Mouse (Mus musculus) midbrain, embryonic 16.5 days (tissue): ENCODE measurements around the gene AC124108.1. TPM values are rescaled to one million over a fixed set of nuclear protein-coding genes. Genes with fewer than 3 reads are reported as not detected.
A peak's percentile ranks its signal among the peaks of the same experiment; 100 is the strongest.

Source experiments
- ATAC-seq: fragments of 200-750 bp; cut with Nextera tagmentation; 2 replicates; pipeline ENCODE4 v1.8.0; 2017; ENCODE audit warnings: moderate TSS enrichment
- H3K27ac ChIP-seq: fragments of 300-500 bp; sonication (generic); 2 replicates; pipeline ENCODE4 v1.5.1; 2014; ENCODE audit warnings: mild to moderate bottlenecking, low read length, mixed read lengths
- H3K27me3 ChIP-seq: fragments of 300-500 bp; sonication (generic); 2 replicates; pipeline ENCODE4 v1.6.1; 2014; ENCODE audit warnings: low read depth, low read length, mixed read lengths; ENCODE audit not compliant: control insufficient read depth, insufficient read depth
- H3K36me3 ChIP-seq: fragments of 300-500 bp; sonication (generic); 2 replicates; pipeline ENCODE4 v1.6.1; 2014; ENCODE audit warnings: mild to moderate bottlenecking, low read length, moderate library complexity, mixed read lengths; ENCODE audit not compliant: control insufficient read depth, insufficient read depth
- H3K4me1 ChIP-seq: fragments of 300-500 bp; sonication (generic); 2 replicates; pipeline ENCODE4 v1.6.1; 2014; ENCODE audit warnings: mild to moderate bottlenecking, low read length, mixed read lengths; ENCODE audit not compliant: control insufficient read depth, insufficient read depth
- H3K4me2 ChIP-seq: fragments of 300-500 bp; sonication (generic); 2 replicates; pipeline ENCODE4 v1.6.1; 2014; ENCODE audit warnings: mild to moderate bottlenecking, low read length, mixed read lengths
- H3K4me3 ChIP-seq: fragments of 300-500 bp; sonication (generic); 2 replicates; pipeline ENCODE4 v1.5.1; 2014; ENCODE audit warnings: low read depth, mild to moderate bottlenecking, low read length, moderate library complexity, mixed read lengths
- H3K9ac ChIP-seq: fragments of 300-500 bp; sonication (generic); 2 replicates; pipeline ENCODE4 v1.6.1; 2014; ENCODE audit warnings: low read depth, low read length, mixed read lengths
- H3K9me3 ChIP-seq: fragments of 300-500 bp; sonication (generic); replicated peaks from 2 replicates; pipeline ENCODE4 v1.6.1; 2014; ENCODE audit warnings: mild to moderate bottlenecking, low read length, mixed read lengths; ENCODE audit not compliant: control insufficient read depth, poor library complexity, severe bottlenecking
- WGBS: fragments of 180-500 bp; shearing (Covaris S2); extraction: QIAGEN DNeasy Blood & Tissue Kit; methylation state at CpG from one replicate; pipeline ENCODE4 v1.1.7; 2014; 5-methylcytosine and 5-hydroxymethylcytosine counted together
- polyA plus RNA-seq: library from polyadenylated mRNA; unstranded; fragments of >200 nt; fragmentation: Nextera tagmentation; extraction: Ambion mirVana; gene quantifications from 2 replicates; pipeline ENCODE4 v1.2.1, GENCODE M21; 2015

AC124108.1 gene
- polyA plus RNA-seq = 2.8 and 4.0 TPM in 2 replicates

- Histone ChIP-seq H3K27ac (peak within 1 kb of the TSS; percentile 100), H3K36me3 (no peaks in the 10 kb centered on the region), H3K9ac (peak within 1 kb of the TSS; percentile 99), H3K4me3 (peak within 1 kb of the TSS; percentile 93), H3K27me3 (no peaks in the 10 kb centered on the region), H3K4me1 (peaks cover 50% of the 10 kb centered on the region), H3K4me2 (peak within 1 kb of the TSS; percentile 93), H3K9me3 (no peaks in the 10 kb centered on the region)
- ATAC-seq = peak; percentile 25
- WGBS = under 1% methylated on average over 34 of the region's 34 CpGs
Observed at GRCm38 (mm10) chr1:132191093-132191785, at the start of gene AC124108.1, which contains the start of gene Lemd1. AC124108.1 (plus strand) TSS chr1:132191457. Lemd1 (plus strand) TSS chr1:132191431.

- H3K9me3 ChIP-seq = no peaks in the 10 kb centered on the region
- 0 out of 2 replicates have a peak, but pooled peaks cover 3% of the 10 kb centered on the region for H3K27me3 ChIP-seq
- peaks cover 28% of the 10 kb centered on the region for H3K4me1 ChIP-seq
- WGBS = 64% methylated on average over 13 of the region's 13 CpGs
- H3K4me3 ChIP-seq = no peak overlapping the region
- no peak overlapping the region for H3K27ac ChIP-seq
- no peaks in the 10 kb centered on the region for H3K36me3 ChIP-seq
- H3K4me2 ChIP-seq = no peak overlapping the region
- no peak overlapping the region for H3K9ac ChIP-seq
- ATAC-seq = no peak
Observed at GRCm38 (mm10) chr1:132141753-132142152, 49.5 kb upstream of the AC124108.1 start.

GRCm38 (mm10) chr1:132143079-132143478 lies 48.2 kb upstream of the AC124108.1 start:
- H3K9me3 ChIP-seq = no peaks in the 10 kb centered on the region
- H3K4me1 ChIP-seq = peaks cover 28% of the 10 kb centered on the region
- 83% methylated on average over 5 of the region's 5 CpGs for WGBS
- no peak for ATAC-seq
- H3K9ac ChIP-seq = no peak overlapping the region
- H3K4me3 ChIP-seq = no peak overlapping the region
- H3K27me3 ChIP-seq = 0 out of 2 replicates have a peak, but pooled peaks cover 3% of the 10 kb centered on the region
- no peaks in the 10 kb centered on the region for H3K36me3 ChIP-seq
- H3K27ac ChIP-seq = no peak overlapping the region
- H3K4me2 ChIP-seq = no peak overlapping the region

GRCm38 (mm10) chr1:132143730-132144129 lies 47.5 kb upstream of the AC124108.1 start:
- 56% methylated on average over 4 of the region's 4 CpGs for WGBS
- Histone ChIP-seq H3K4me1 (peaks cover 27% of the 10 kb centered on the region), H3K27ac (peak overlapping the region; percentile 60), H3K4me2 (0 out of 2 replicates have a peak overlapping the region, but pooled peaks have one; percentile 7), H3K4me3 (no peak overlapping the region), H3K9me3 (no peaks in the 10 kb centered on the region), H3K9ac (no peak overlapping the region), H3K36me3 (no peaks in the 10 kb centered on the region), H3K27me3 (no peaks in the 10 kb centered on the region)
- ATAC-seq = peak; percentile 33; the same call in 1 of the 2 replicates

- WGBS = 7% methylated on average over 2 of the region's 2 CpGs
- no peaks in the 10 kb centered on the region for H3K27me3 ChIP-seq
- H3K4me1 ChIP-seq = peaks cover 23% of the 10 kb centered on the region
- H3K4me3 ChIP-seq = no peak overlapping the region
- peak overlapping the region; percentile 73 for H3K27ac ChIP-seq
- peak; percentile 91 for ATAC-seq
- no peak overlapping the region for H3K9ac ChIP-seq
- no peaks in the 10 kb centered on the region for H3K36me3 ChIP-seq
- H3K9me3 ChIP-seq = no peaks in the 10 kb centered on the region
- H3K4me2 ChIP-seq = peak overlapping the region; percentile 7; the same call in 1 of the 2 replicates
Observed at GRCm38 (mm10) chr1:132144223-132144622, 47.0 kb upstream of the AC124108.1 start.

GRCm38 (mm10) chr1:132144837-132145236 lies 46.4 kb upstream of the AC124108.1 start:
- H3K4me3 ChIP-seq = no peak overlapping the region
- no peaks in the 10 kb centered on the region for H3K36me3 ChIP-seq
- no peak overlapping the region for H3K4me2 ChIP-seq
- no peak for ATAC-seq
- no peaks in the 10 kb centered on the region for H3K9me3 ChIP-seq
- H3K27me3 ChIP-seq = no peaks in the 10 kb centered on the region
- 74% methylated on average over 3 of the region's 3 CpGs for WGBS
- no peak overlapping the region for H3K9ac ChIP-seq
- H3K4me1 ChIP-seq = peaks cover 17% of the 10 kb centered on the region
- H3K27ac ChIP-seq = peak overlapping the region; percentile 73; the same call in 1 of the 2 replicates

GRCm38 (mm10) chr1:132145973-132146685 lies 45.1 kb upstream of the AC124108.1 start:
- WGBS = 89% methylated on average over 8 of the region's 8 CpGs
- no peak overlapping the region for H3K4me2 ChIP-seq
- no peak overlapping the region for H3K27ac ChIP-seq
- no peaks in the 10 kb centered on the region for H3K9me3 ChIP-seq
- H3K4me3 ChIP-seq = no peak overlapping the region
- H3K27me3 ChIP-seq = no peaks in the 10 kb centered on the region
- H3K9ac ChIP-seq = no peak overlapping the region
- peaks cover 17% of the 10 kb centered on the region for H3K4me1 ChIP-seq
- no peaks in the 10 kb centered on the region for H3K36me3 ChIP-seq
- ATAC-seq = no peak

- Histone ChIP-seq H3K27me3 (no peaks in the 10 kb centered on the region), H3K4me2 (no peak overlapping the region), H3K36me3 (no peaks in the 10 kb centered on the region), H3K27ac (no peak overlapping the region), H3K9me3 (no peaks in the 10 kb centered on the region), H3K4me1 (peaks cover 9% of the 10 kb centered on the region; the same call in 1 of the 2 replicates), H3K4me3 (no peak overlapping the region), H3K9ac (no peak overlapping the region)
- 78% methylated on average over 2 of the region's 2 CpGs for WGBS
- no peak for ATAC-seq
Observed at GRCm38 (mm10) chr1:132149410-132149809, 41.8 kb upstream of the AC124108.1 start.

- H3K9ac ChIP-seq = no peak overlapping the region
- no peaks in the 10 kb centered on the region for H3K36me3 ChIP-seq
- H3K4me2 ChIP-seq = no peak overlapping the region
- no peaks in the 10 kb centered on the region for H3K27me3 ChIP-seq
- H3K27ac ChIP-seq = no peak overlapping the region
- H3K4me3 ChIP-seq = no peak overlapping the region
- WGBS = 61% methylated on average over 1 of the region's 1 CpGs
- ATAC-seq = no peak
- no peaks in the 10 kb centered on the region for H3K9me3 ChIP-seq
- peaks cover 4% of the 10 kb centered on the region; the same call in 1 of the 2 replicates for H3K4me1 ChIP-seq
Observed at GRCm38 (mm10) chr1:132150171-132150570, 41.1 kb upstream of the AC124108.1 start.
